Mouse (Mus musculus): ENCODE measurements around the gene Otoa. TPM values are rescaled to one million over a fixed set of nuclear protein-coding genes. Genes with fewer than 3 reads are reported as not detected.
A peak's percentile ranks its signal among the peaks of the same experiment; 100 is the strongest.

Otoa gene
- polyA plus RNA-seq, 1 experiment, result 0.32 TPM

GRCm38 (mm10) chr7:121098614-121099389, 17.4 kb downstream of the Otoa start:
- Histone ChIP-seq H3K4me1 (ENCODE audit: control insufficient read depth, insufficient read depth, low read length) (no peaks in the 10 kb centered on the region), H3K27ac (ENCODE audit: insufficient read depth, low read length) (no peak overlapping the region), H3K4me3 (ENCODE audit: insufficient read depth, low read length) (no peak overlapping the region)
- TF ChIP-seq CTCF (IDR thresholded peaks at IDR 0.05; ENCODE audit: borderline replicate concordance, insufficient read depth, low read length) (no peak), POLR2A (IDR thresholded peaks at IDR 0.05; ENCODE audit: low read depth, low read length) (no peak)

DNA sequence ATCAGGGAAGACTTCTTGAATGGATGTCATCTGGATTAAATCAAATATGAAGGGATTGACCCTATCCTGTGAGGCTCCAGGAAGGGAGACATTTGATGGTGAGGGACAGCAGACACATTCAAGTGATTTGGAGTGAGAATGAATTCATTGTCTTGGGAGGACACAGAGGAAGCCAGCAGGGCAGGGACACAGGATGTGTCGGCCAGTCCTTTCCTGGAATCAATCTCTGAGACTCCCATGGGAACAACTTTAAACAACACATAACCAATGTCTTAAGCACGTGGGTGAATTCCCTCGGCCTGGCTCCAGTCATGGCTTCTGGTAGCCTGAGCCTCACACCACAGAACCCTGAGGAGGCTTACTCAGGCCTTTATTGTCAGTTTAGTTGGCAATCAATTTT, 26.4 kb downstream of the Otoa start:
- no peak overlapping the region for H3K27ac ChIP-seq (ENCODE audit: insufficient read depth, low read length)
- H3K4me1 ChIP-seq (ENCODE audit: control insufficient read depth, insufficient read depth, low read length), result peaks cover 3% of the 10 kb centered on the region
- no peak overlapping the region for H3K4me3 ChIP-seq (ENCODE audit: insufficient read depth, low read length)
- TF ChIP-seq CTCF (IDR thresholded peaks at IDR 0.05; ENCODE audit: borderline replicate concordance, insufficient read depth, low read length) (no peak), POLR2A (IDR thresholded peaks at IDR 0.05; ENCODE audit: low read depth, low read length) (no peak)

DNA sequence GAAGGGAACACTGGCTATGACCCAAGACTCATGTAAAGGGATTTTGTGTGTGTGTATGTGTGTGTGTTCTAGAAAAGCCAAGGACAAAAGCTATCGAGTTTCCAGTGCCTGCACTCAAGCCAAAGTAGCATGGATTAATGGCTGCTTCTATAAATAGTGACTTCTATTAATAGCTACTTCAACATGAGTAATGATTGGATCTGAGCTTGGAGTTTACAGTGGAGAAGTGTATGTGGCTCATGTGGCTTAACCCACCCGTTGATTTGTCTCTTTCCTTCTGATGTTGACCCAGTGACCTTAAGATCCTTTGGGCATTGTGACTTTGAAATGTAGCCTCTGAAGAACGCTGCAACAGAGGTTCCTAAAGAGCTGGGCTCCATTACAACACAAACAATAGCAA, 29.9 kb downstream of the Otoa start:
- Histone ChIP-seq H3K4me1 (ENCODE audit: control insufficient read depth, insufficient read depth, low read length) (peaks cover 3% of the 10 kb centered on the region), H3K27ac (ENCODE audit: insufficient read depth, low read length) (no peak overlapping the region), H3K4me3 (ENCODE audit: insufficient read depth, low read length) (no peak overlapping the region)
- no peak for TF ChIP-seq POLR2A (IDR thresholded peaks at IDR 0.05; ENCODE audit: low read depth, low read length)
- TF ChIP-seq CTCF (IDR thresholded peaks at IDR 0.05; ENCODE audit: borderline replicate concordance, insufficient read depth, low read length), result no peak

DNA sequence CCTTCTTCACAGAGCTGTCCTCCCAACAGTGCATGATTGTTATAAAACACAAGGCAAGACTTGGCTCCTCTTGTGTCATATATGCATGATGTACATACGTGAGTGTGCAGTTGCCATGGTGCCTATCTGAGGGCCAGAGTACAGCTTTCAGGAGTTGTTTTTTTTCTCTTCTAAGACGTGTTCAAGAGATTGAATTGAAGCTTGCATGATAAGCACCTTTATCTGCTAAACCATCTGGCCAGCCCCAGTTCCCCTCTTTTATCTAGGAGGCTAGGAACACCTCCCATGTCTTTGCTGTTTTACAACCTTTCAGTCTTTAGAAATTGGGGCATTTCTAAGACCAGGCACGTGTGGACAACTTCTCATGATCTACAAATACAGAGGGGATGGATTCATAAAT, 30.3 kb downstream of the Otoa start:
- Histone ChIP-seq H3K4me1 (ENCODE audit: control insufficient read depth, insufficient read depth, low read length) (peaks cover 3% of the 10 kb centered on the region), H3K4me3 (ENCODE audit: insufficient read depth, low read length) (no peak overlapping the region), H3K27ac (ENCODE audit: insufficient read depth, low read length) (no peak overlapping the region)
- TF ChIP-seq POLR2A (IDR thresholded peaks at IDR 0.05; ENCODE audit: low read depth, low read length) (no peak), CTCF (IDR thresholded peaks at IDR 0.05; ENCODE audit: borderline replicate concordance, insufficient read depth, low read length) (no peak)

DNA sequence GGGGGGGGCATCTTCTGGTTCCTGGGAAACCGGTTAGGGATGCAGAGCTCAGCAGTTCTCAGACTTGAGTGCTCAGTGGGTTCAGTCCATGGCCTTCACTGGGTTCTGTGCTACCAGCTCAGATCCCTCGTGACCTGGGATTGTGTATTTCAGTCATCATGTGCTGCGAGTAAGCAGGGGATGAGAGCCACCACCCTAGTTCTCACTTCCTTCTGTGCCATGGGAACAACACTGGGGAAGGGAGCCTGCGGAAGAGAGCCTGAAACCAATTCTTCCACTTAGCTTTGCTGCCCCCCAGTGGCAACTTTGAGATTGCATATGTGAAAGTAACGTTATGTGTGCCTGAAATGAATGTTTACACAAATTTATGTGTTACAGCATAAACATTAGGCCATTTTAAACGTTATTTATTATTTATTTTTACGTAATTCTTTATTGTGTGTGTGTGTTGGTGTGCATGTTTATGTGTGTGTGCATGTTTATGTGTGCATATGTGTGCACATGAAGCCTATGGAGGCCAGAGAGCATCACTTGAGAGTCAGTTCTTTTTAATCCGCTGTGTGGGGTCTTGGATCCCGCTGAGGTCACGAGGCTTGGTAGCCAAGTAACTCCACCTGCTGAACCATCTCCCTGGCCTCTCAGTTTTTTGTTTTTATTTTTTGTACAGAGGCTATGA, 38.8 kb downstream of the Otoa start:
- Histone ChIP-seq H3K4me3 (ENCODE audit: insufficient read depth, low read length) (no peak overlapping the region), H3K27ac (ENCODE audit: insufficient read depth, low read length) (no peak overlapping the region)
- TF ChIP-seq CTCF (IDR thresholded peaks at IDR 0.05; ENCODE audit: borderline replicate concordance, insufficient read depth, low read length) (0 out of 2 replicates have a peak, but pooled peaks have one; percentile 5), POLR2A (IDR thresholded peaks at IDR 0.05; ENCODE audit: low read depth, low read length) (no peak)

GRCm38 (mm10) chr7:121130837-121131236, 49.4 kb downstream of the Otoa start:
- TF ChIP-seq POLR2A (IDR thresholded peaks at IDR 0.05; ENCODE audit: low read depth, low read length) (no peak), CTCF (IDR thresholded peaks at IDR 0.05; ENCODE audit: borderline replicate concordance, insufficient read depth, low read length) (no peak)
- Histone ChIP-seq H3K4me3 (ENCODE audit: insufficient read depth, low read length) (no peak overlapping the region), H3K27ac (ENCODE audit: insufficient read depth, low read length) (no peak overlapping the region), H3K4me1 (ENCODE audit: control insufficient read depth, insufficient read depth, low read length) (no peaks in the 10 kb centered on the region)

More for the DNA sequence above, 38.8 kb downstream of the Otoa start:
- no peaks in the 10 kb centered on the region for H3K4me1 ChIP-seq (ENCODE audit: control insufficient read depth, insufficient read depth, low read length)

DNA sequence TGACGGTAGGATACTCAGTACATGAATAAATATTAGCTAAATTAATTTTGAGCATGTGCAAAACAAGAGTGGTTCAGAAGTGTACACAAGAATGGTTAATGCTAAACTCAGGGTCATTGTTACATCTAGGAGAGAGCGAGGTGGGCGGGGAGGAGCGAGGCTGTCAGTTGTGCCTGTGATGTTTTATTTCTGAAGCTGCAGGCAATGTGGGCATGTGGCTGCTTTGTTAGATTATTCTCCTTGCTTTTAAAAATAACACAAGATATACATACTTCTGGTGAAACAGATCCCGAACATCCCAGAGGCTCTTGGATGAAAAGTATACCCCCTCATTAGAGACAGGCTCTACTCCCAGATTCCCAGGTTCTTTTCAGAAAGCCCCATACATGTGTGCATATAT, 59.8 kb downstream of the Otoa start:
- Histone ChIP-seq H3K27ac (ENCODE audit: insufficient read depth, low read length) (no peak overlapping the region), H3K4me1 (ENCODE audit: control insufficient read depth, insufficient read depth, low read length) (no peaks in the 10 kb centered on the region), H3K4me3 (ENCODE audit: insufficient read depth, low read length) (no peak overlapping the region)
- TF ChIP-seq CTCF (IDR thresholded peaks at IDR 0.05; ENCODE audit: borderline replicate concordance, insufficient read depth, low read length) (no peak), POLR2A (IDR thresholded peaks at IDR 0.05; ENCODE audit: low read depth, low read length) (no peak)

- TF ChIP-seq CTCF (IDR thresholded peaks at IDR 0.05; ENCODE audit: borderline replicate concordance, insufficient read depth, low read length), result no peak
- no peak for TF ChIP-seq POLR2A (IDR thresholded peaks at IDR 0.05; ENCODE audit: low read depth, low read length)
- no peak overlapping the region for H3K4me3 ChIP-seq (ENCODE audit: insufficient read depth, low read length)
- no peak overlapping the region for H3K27ac ChIP-seq (ENCODE audit: insufficient read depth, low read length)
- no peaks in the 10 kb centered on the region for H3K4me1 ChIP-seq (ENCODE audit: control insufficient read depth, insufficient read depth, low read length)
Measured at GRCm38 (mm10) chr7:121150662-121151061, 69.2 kb downstream of the Otoa start.

DNA sequence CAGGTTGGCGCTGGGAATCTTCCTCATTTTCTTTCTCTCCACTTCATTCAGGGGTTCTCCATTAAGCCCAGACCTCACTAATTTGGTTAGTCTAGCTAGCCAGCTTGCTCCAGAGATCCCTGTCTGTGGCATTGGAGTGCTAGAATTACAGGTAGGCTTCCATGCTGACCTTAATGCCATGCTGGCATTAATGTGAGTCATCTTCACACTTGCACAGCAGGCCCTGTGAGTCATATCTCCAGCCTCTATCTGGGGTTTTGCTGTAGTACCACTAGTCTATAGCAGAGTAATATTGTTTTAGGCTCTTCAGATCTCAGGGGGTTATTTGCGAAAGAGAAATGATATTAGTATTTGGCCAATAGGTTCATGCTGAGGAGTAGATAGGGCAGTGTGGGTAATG, 70.7 kb downstream of the Otoa start:
- no peak overlapping the region for H3K4me3 ChIP-seq (ENCODE audit: insufficient read depth, low read length)
- no peak for TF ChIP-seq CTCF (IDR thresholded peaks at IDR 0.05; ENCODE audit: borderline replicate concordance, insufficient read depth, low read length)
- H3K4me1 ChIP-seq (ENCODE audit: control insufficient read depth, insufficient read depth, low read length), result no peaks in the 10 kb centered on the region
- no peak overlapping the region for H3K27ac ChIP-seq (ENCODE audit: insufficient read depth, low read length)

DNA sequence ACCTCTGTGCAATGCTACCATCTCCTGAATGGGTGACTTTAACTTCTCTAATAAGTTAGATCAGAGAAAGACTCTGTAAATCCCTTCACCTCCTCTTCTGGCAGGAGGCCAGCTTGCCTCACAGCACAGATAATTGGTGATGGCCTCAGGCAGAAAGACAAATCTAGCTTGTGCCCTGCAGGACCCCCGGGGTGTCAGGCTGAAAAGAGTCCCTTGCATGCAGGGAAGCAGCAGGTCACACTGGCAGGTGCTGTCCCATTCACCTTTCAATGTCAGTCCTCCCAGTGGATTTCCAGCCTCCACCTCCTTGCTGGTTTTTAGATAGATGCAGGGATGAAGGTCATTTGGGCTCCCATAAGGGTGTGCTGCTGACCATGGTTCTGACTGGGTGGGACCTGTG, 84.2 kb downstream of the Otoa start:
- TF ChIP-seq POLR2A (IDR thresholded peaks at IDR 0.05; ENCODE audit: low read depth, low read length) (no peak), CTCF (IDR thresholded peaks at IDR 0.05; ENCODE audit: borderline replicate concordance, insufficient read depth, low read length) (no peak)
- Histone ChIP-seq H3K4me1 (ENCODE audit: control insufficient read depth, insufficient read depth, low read length) (no peaks in the 10 kb centered on the region), H3K4me3 (ENCODE audit: insufficient read depth, low read length) (no peak overlapping the region), H3K27ac (ENCODE audit: insufficient read depth, low read length) (no peak overlapping the region)

All from embryonic fibroblast, embryonic 13.5 days (primary cell).